17 mouse cellular contexts compared by ENCODE assay signal in genomic region chr9:122540091-122540490, GRCm38 (mm10).
DNase-seq lines count a peak whose midpoint lies in the region; ATAC-seq and TF ChIP-seq lines count a peak whose summit lies in the region.
"Had no signal": no experiment of that assay in that cellular context is flagged by ENCODE, and none has a peak within 500 bp of the region (broad histone marks: within the 10 kb centered on the region; RNA-seq: fewer than 3 reads in every experiment).

No protein-coding gene starts in this region.

- no peak overlapping the region for H3K4me2 ChIP-seq in hindbrain, embryonic 11.5 days (replicated peaks; ENCODE audit: low read depth, low read length)
- no peak overlapping the region for H3K4me2 ChIP-seq in hindbrain, embryonic 13.5 days
- no peak overlapping the region for H3K4me2 ChIP-seq in embryonic facial prominence, embryonic 14.5 days (ENCODE audit: low read depth, low read length)
- H3K4me2 ChIP-seq: forebrain, embryonic 15.5 days; liver, embryonic 11.5 days; lung, embryonic 15.5 days; stomach, embryonic 15.5 days had no signal

- TF ChIP-seq CTCF in thymus, adult 2 months (IDR thresholded peaks at IDR 0.05; ENCODE audit: borderline replicate concordance, control insufficient read depth, extremely low read depth, insufficient read depth, low read length, poor library complexity): no peak

- TF ChIP-seq POLR2A in thymus, adult 2 months (IDR thresholded peaks at IDR 0.05; ENCODE audit: control insufficient read depth, extremely low read depth, insufficient read depth, low read length, poor library complexity): no peak

- H3K4me3 ChIP-seq in hindbrain, embryonic 11.5 days (ENCODE audit: low read depth, low read length): no peak overlapping the region
- H3K4me3 ChIP-seq in hindbrain, embryonic 13.5 days: no peak overlapping the region
- no peak overlapping the region for H3K4me3 ChIP-seq in ES-E14 (ENCODE audit: insufficient read depth in 1 of 2, low read depth in 1 of 2, low read length in 2 of 2, poor library complexity in 1 of 2, severe bottlenecking in 1 of 2)
- H3K4me3 ChIP-seq in embryonic facial prominence, embryonic 14.5 days (ENCODE audit: low read depth, low read length): no peak overlapping the region
- no peak overlapping the region for H3K4me3 ChIP-seq in thymus, adult 2 months (ENCODE audit: control insufficient read depth, insufficient read depth, low read length)
- H3K4me3 ChIP-seq: forebrain, embryonic 15.5 days; lung, embryonic 15.5 days; stomach, embryonic 15.5 days had no signal

- ATAC-seq in hindbrain, embryonic 11.5 days (ENCODE audit: low FRiP score): no peak
- no peak for ATAC-seq in hindbrain, embryonic 13.5 days (ENCODE audit: low FRiP score)
- no peak for ATAC-seq in embryonic facial prominence, embryonic 14.5 days (ENCODE audit: low read depth)
- ATAC-seq: forebrain, embryonic 15.5 days; hindbrain, postnatal 0 days had no signal

- H3K9ac ChIP-seq in hindbrain, embryonic 11.5 days (ENCODE audit: low read depth, low read length): no peak overlapping the region
- no peak overlapping the region for H3K9ac ChIP-seq in hindbrain, embryonic 13.5 days
- H3K9ac ChIP-seq in ES-E14 (ENCODE audit: insufficient read depth, low read depth, low read length, poor library complexity, severe bottlenecking): no peak overlapping the region
- no peak overlapping the region for H3K9ac ChIP-seq in embryonic facial prominence, embryonic 14.5 days (ENCODE audit: low read depth, low read length)
- H3K9ac ChIP-seq: forebrain, embryonic 15.5 days; lung, embryonic 15.5 days; stomach, embryonic 15.5 days had no signal

- in situ Hi-C loops in ES-E14 (cut with MboI; ENCODE audit: low sequenced_read_pairs in 2 of 2, unreplicated experiment in 2 of 2): no loop called here

- DNase-seq in hindbrain, embryonic 11.5 days (ENCODE audit: low spot score): peak; percentile 15
- DNase-seq in 3T3-L1 (ENCODE audit: low read depth, low spot score) (peak; percentile 29), ES-E14 (ENCODE audit: low read depth, low spot score) (peak; percentile 15)
- peak; percentile 22 for DNase-seq in embryonic facial prominence, embryonic 14.5 days (ENCODE audit: low spot score)
- DNase-seq in thymus, adult 2 months: no peak
- no peak for DNase-seq in spleen, postnatal 4 days (ENCODE audit: low spot score in 2 of 2)
- DNase-seq in right cerebral cortex, postnatal 4 days: no peak
- DNase-seq: cerebellum, adult 11-12 months; gastrocnemius, postnatal 10 days; kidney, adult 8-10 months; thymus, postnatal 4 days had no signal

- WGBS in hindbrain, embryonic 11.5 days: 53% methylated on average over 3 of the region's 3 CpGs
- WGBS in hindbrain, embryonic 13.5 days: 51% methylated on average over 3 of the region's 3 CpGs
- 37% methylated on average over 3 of the region's 3 CpGs for WGBS in embryonic facial prominence, embryonic 14.5 days
- WGBS in thymus, adult 2 months: 54% methylated on average over 3 of the region's 3 CpGs

- no peaks in the 10 kb centered on the region for H3K4me1 ChIP-seq in hindbrain, embryonic 11.5 days (replicated peaks; ENCODE audit: control insufficient read depth, insufficient read depth, low read length)
- H3K4me1 ChIP-seq in hindbrain, embryonic 13.5 days (replicated peaks): peaks cover under 1% of the 10 kb centered on the region; the same call in 1 of the 2 replicates
- no peaks in the 10 kb centered on the region for H3K4me1 ChIP-seq in ES-E14 (ENCODE audit: control insufficient read depth in 2 of 2, insufficient read depth in 2 of 2, low read length in 2 of 2, poor library complexity in 1 of 2)
- no peaks in the 10 kb centered on the region for H3K4me1 ChIP-seq in embryonic facial prominence, embryonic 14.5 days (ENCODE audit: control insufficient read depth, insufficient read depth, low read length)
- H3K4me1 ChIP-seq in thymus, adult 2 months (replicated peaks; ENCODE audit: control insufficient read depth, insufficient read depth, low read length): no peaks in the 10 kb centered on the region
- H3K4me1 ChIP-seq: lung, embryonic 15.5 days; stomach, embryonic 15.5 days had no signal

- H3K9me3 ChIP-seq in hindbrain, embryonic 11.5 days (ENCODE audit: control insufficient read depth, low read length): no peaks in the 10 kb centered on the region
- H3K9me3 ChIP-seq in hindbrain, embryonic 13.5 days: no peaks in the 10 kb centered on the region
- H3K9me3 ChIP-seq in ES-E14 (ENCODE audit: control insufficient read depth, insufficient read depth, low read depth, low read length): no peaks in the 10 kb centered on the region
- no peaks in the 10 kb centered on the region for H3K9me3 ChIP-seq in embryonic facial prominence, embryonic 14.5 days (ENCODE audit: control insufficient read depth, low read length)
- H3K9me3 ChIP-seq: forebrain, embryonic 15.5 days; lung, embryonic 15.5 days; stomach, embryonic 15.5 days had no signal

- no peak overlapping the region for H3K27ac ChIP-seq in hindbrain, embryonic 11.5 days (ENCODE audit: low read depth, low read length)
- no peak overlapping the region for H3K27ac ChIP-seq in hindbrain, embryonic 13.5 days
- no peak overlapping the region for H3K27ac ChIP-seq in ES-E14 (ENCODE audit: insufficient read depth, low read depth, low read length, poor library complexity, severe bottlenecking)
- H3K27ac ChIP-seq in embryonic facial prominence, embryonic 14.5 days (replicated peaks; ENCODE audit: low read depth, low read length): no peak overlapping the region
- no peak overlapping the region for H3K27ac ChIP-seq in thymus, adult 2 months (ENCODE audit: control insufficient read depth, insufficient read depth, low read length)
- H3K27ac ChIP-seq: forebrain, embryonic 15.5 days; hindbrain, postnatal 0 days; lung, embryonic 15.5 days; stomach, embryonic 15.5 days had no signal

- no peaks in the 10 kb centered on the region for H3K36me3 ChIP-seq in hindbrain, embryonic 11.5 days (ENCODE audit: control insufficient read depth, insufficient read depth, low read length)
- no peaks in the 10 kb centered on the region for H3K36me3 ChIP-seq in hindbrain, embryonic 13.5 days
- H3K36me3 ChIP-seq in ES-E14 (ENCODE audit: control insufficient read depth, insufficient read depth, low read length, poor library complexity, severe bottlenecking): no peaks in the 10 kb centered on the region
- no peaks in the 10 kb centered on the region for H3K36me3 ChIP-seq in embryonic facial prominence, embryonic 14.5 days (ENCODE audit: control insufficient read depth, insufficient read depth, low read length)
- H3K36me3 ChIP-seq in thymus, adult 2 months (ENCODE audit: control insufficient read depth, insufficient read depth, low read length): no peaks in the 10 kb centered on the region
- H3K36me3 ChIP-seq: forebrain, embryonic 15.5 days; lung, embryonic 15.5 days; stomach, embryonic 15.5 days had no signal

- H3K27me3 ChIP-seq in hindbrain, embryonic 11.5 days (ENCODE audit: control insufficient read depth, insufficient read depth, low read length): no peaks in the 10 kb centered on the region
- peaks cover 12% of the 10 kb centered on the region for H3K27me3 ChIP-seq in hindbrain, embryonic 13.5 days
- 0 out of 2 replicates have a peak, but pooled peaks cover 3% of the 10 kb centered on the region for H3K27me3 ChIP-seq in embryonic facial prominence, embryonic 14.5 days (replicated peaks; ENCODE audit: control insufficient read depth, insufficient read depth, low read length)
- no peaks in the 10 kb centered on the region for H3K27me3 ChIP-seq in thymus, adult 2 months (ENCODE audit: control insufficient read depth, insufficient read depth, low read length)
- H3K27me3 ChIP-seq: lung, embryonic 15.5 days; stomach, embryonic 15.5 days had no signal

TF ChIP-seq in ES-E14, 5 proteins besides CTCF, POLR2A, EP300 and RAD21:
- TF ChIP-seq CHD2 (IDR thresholded peaks at IDR 0.05; ENCODE audit: low read depth, low read length) (no peak), ZC3H11A (IDR thresholded peaks at IDR 0.05; ENCODE audit: borderline replicate concordance, low read depth, low read length) (no peak), ZNF384 (IDR thresholded peaks at IDR 0.05; ENCODE audit: low read depth, low read length) (no peak), MAFK (IDR thresholded peaks at IDR 0.05; ENCODE audit: insufficient read depth, low read depth, low read length) (no peak), HCFC1 (IDR thresholded peaks at IDR 0.05; ENCODE audit: borderline replicate concordance, insufficient read depth, low read length) (no peak)

Comparison
In these comparisons a context has a peak if more than half of its experiments do, and no peak if none do; other contexts are left out.
1. DNase-seq: peak in hindbrain, embryonic 11.5 days (single experiment), 3T3-L1 (single experiment), ES-E14 (single experiment) and embryonic facial prominence, embryonic 14.5 days (single experiment); none in thymus, adult 2 months (single experiment), spleen, postnatal 4 days (0 of 2) and right cerebral cortex, postnatal 4 days (single experiment).